Mouse (Mus musculus): ENCODE results near the gene Dedd2. TPM values are rescaled to one million over a fixed set of nuclear protein-coding genes. Genes with fewer than 3 reads are reported as not detected.

Gene Dedd2
- polyA plus RNA-seq, 3 experiments from 2014 or later: 24.6 to 26.2 (median 25.0) TPM

GRCm38 (mm10) chr7:25246079-25246758 is 25.8 kb upstream of the Dedd2 start:
- ATAC-seq: no peak

GRCm38 (mm10) chr7:25244562-25245369 is 24.4 kb upstream of the Dedd2 start:
- ATAC-seq: no peak

GRCm38 (mm10) chr7:25243361-25243760 is 22.9 kb upstream of the Dedd2 start:
- no peak for ATAC-seq

- no peak for ATAC-seq
Measured at GRCm38 (mm10) chr7:25241062-25241461, 20.6 kb upstream of the Dedd2 start.

- no peak for ATAC-seq
Measured at GRCm38 (mm10) chr7:25240631-25241030, 20.2 kb upstream of the Dedd2 start.

GRCm38 (mm10) chr7:25238829-25239623 is 18.6 kb upstream of the Dedd2 start:
- ATAC-seq: peak; percentile 71

- ATAC-seq: peak; percentile 74
Measured at GRCm38 (mm10) chr7:25238015-25238706, 17.7 kb upstream of the Dedd2 start.

- ATAC-seq: peak; percentile 71
Measured at GRCm38 (mm10) chr7:25237249-25238014, 17.0 kb upstream of the Dedd2 start, which contains the start of gene Gsk3a. Gene Gsk3a, minus strand, starts transcription at chr7:25237851.

- ATAC-seq: no peak
Measured at GRCm38 (mm10) chr7:25235526-25235925, 15.1 kb upstream of the Dedd2 start.

- ATAC-seq: no peak
Measured at GRCm38 (mm10) chr7:25233061-25233460, 12.6 kb upstream of the Dedd2 start.

- ATAC-seq: no peak
Measured at GRCm38 (mm10) chr7:25232101-25232648, 11.8 kb upstream of the Dedd2 start.

GRCm38 (mm10) chr7:25230690-25231285 is 10.4 kb upstream of the Dedd2 start:
- ATAC-seq: no peak

GRCm38 (mm10) chr7:25227523-25228300 is 7.3 kb upstream of the Dedd2 start:
- no peak for ATAC-seq

GRCm38 (mm10) chr7:25222275-25222967 is 2.0 kb upstream of the Dedd2 start:
- ATAC-seq: no peak

GRCm38 (mm10) chr7:25221102-25221883 is 878 bp upstream of the Dedd2 start, which contains the start of gene Zfp526:
Gene Zfp526, plus strand, starts transcription at chr7:25221425.
- peak; percentile 75 for ATAC-seq

GRCm38 (mm10) chr7:25219756-25220456 is 509 bp downstream of the Dedd2 start:
- peak; percentile 74 for ATAC-seq

- ATAC-seq: peak; percentile 16
Measured at GRCm38 (mm10) chr7:25219416-25219750, 1.0 kb downstream of the Dedd2 start.

All from inflammation-experienced regulatory T-cells, adult 6 months (primary cell).